Mouse (Mus musculus) embryonic fibroblast, embryonic 13.5 days (primary cell): Measurements from ENCODE around the gene Gm28308.

ENCODE experiments used
- CTCF ChIP-seq: IDR thresholded peaks from 2 replicates; pipeline ENCODE4 v1.5.1; 2011; ENCODE audit warnings: mild to moderate bottlenecking, control low read depth, low read length, moderate library complexity, borderline replicate concordance; ENCODE audit not compliant: insufficient read depth
- POLR2A ChIP-seq: IDR thresholded peaks from 2 replicates; pipeline ENCODE4 v1.6.1; 2011; ENCODE audit warnings: low read depth, mild to moderate bottlenecking, control low read depth, low read length, moderate library complexity

- TF ChIP-seq CTCF (no peak), POLR2A (peak; percentile 35; the same call in 1 of the 2 replicates)
Measured at GRCm38 (mm10) chr6:52164626-52165440, 48.3 kb downstream of the Gm28308 start, which contains the start of gene Hoxa2.
